Mouse (Mus musculus) small intestine, adult 2 months (tissue): ENCODE measurements around the gene Sae1. TPM values are rescaled to one million over a fixed set of nuclear protein-coding genes. Genes with fewer than 3 reads are reported as not detected.

ENCODE experiments used
- H3K27ac ChIP-seq: fragments of 200-500 bp; 2 replicates; pipeline ENCODE4 v1.5.1; 2012; ENCODE audit warnings: low read depth, low read length, control low read depth, inconsistent platforms; ENCODE audit not compliant: insufficient read depth
- H3K27me3 ChIP-seq: fragments of 200-500 bp; 2 replicates; pipeline ENCODE4 v1.6.1; 2012; ENCODE audit warnings: mild to moderate bottlenecking, moderate library complexity, low read length, inconsistent platforms; ENCODE audit not compliant: control insufficient read depth, insufficient read depth
- H3K36me3 ChIP-seq: fragments of 200-500 bp; 2 replicates; pipeline ENCODE4 v1.6.1; 2012; ENCODE audit warnings: mild to moderate bottlenecking, low read length, control low read depth, inconsistent platforms; ENCODE audit not compliant: control insufficient read depth, insufficient read depth
- H3K4me1 ChIP-seq: fragments of 200-500 bp; 2 replicates; pipeline ENCODE4 v1.6.1; 2012; ENCODE audit warnings: low read length, inconsistent platforms, mixed read lengths; ENCODE audit not compliant: control insufficient read depth, insufficient read depth, insufficient read length
- H3K4me3 ChIP-seq: fragments of 200-500 bp; 2 replicates; pipeline ENCODE4 v1.5.1; 2012; ENCODE audit warnings: low read depth, mild to moderate bottlenecking, control low read depth, inconsistent platforms, low read length, moderate library complexity
- CTCF ChIP-seq: fragments of 200-500 bp; IDR thresholded peaks from 2 replicates; pipeline ENCODE4 v1.5.1; 2012; ENCODE audit warnings: low read depth, mild to moderate bottlenecking, control low read depth, inconsistent platforms, low read length, moderate library complexity, mixed read lengths; ENCODE audit not compliant: insufficient replicate concordance, insufficient read length; ENCODE audit errors: extremely low read depth
- POLR2A ChIP-seq: fragments of 200-500 bp; IDR thresholded peaks from 2 replicates; pipeline ENCODE4 v1.6.1; 2012; ENCODE audit warnings: low read depth, mild to moderate bottlenecking, control low read depth, inconsistent platforms, low read length, moderate library complexity
- WGBS: fragments of 180-500 bp; shearing (Covaris S2); methylation state at CpG from one replicate; pipeline ENCODE4 v1.1.7; 2018; 5-methylcytosine and 5-hydroxymethylcytosine counted together
- polyA plus RNA-seq: library from polyadenylated mRNA; depleted of rRNA; stranded (reverse); fragments of >200 nt; gene quantifications from 2 replicates; pipeline ENCODE4 v1.2.3, GENCODE M21; 2012

Sae1 gene
- polyA plus RNA-seq, 1 experiment = 15.0 TPM

- H3K4me1 ChIP-seq = no peaks in the 10 kb centered on the region
- 2% methylated on average over 14 of the region's 14 CpGs for WGBS
- H3K4me3 ChIP-seq = peak overlapping the region; percentile 76
- H3K36me3 ChIP-seq = peaks cover 36% of the 10 kb centered on the region
- H3K27ac ChIP-seq = peak overlapping the region; percentile 56
- no peaks in the 10 kb centered on the region for H3K27me3 ChIP-seq
- TF ChIP-seq CTCF = no peak
- no peak for TF ChIP-seq POLR2A
Observed at GRCm38 (mm10) chr7:16285450-16286025, 102.1 kb downstream of the Sae1 start.

- peaks cover 41% of the 10 kb centered on the region for H3K36me3 ChIP-seq
- H3K27ac ChIP-seq = peak overlapping the region; percentile 56
- no peaks in the 10 kb centered on the region for H3K4me1 ChIP-seq
- peak overlapping the region; percentile 76 for H3K4me3 ChIP-seq
- no peak for TF ChIP-seq CTCF
- TF ChIP-seq POLR2A = no peak
- H3K27me3 ChIP-seq = no peaks in the 10 kb centered on the region
- 44% methylated on average over 9 of the region's 9 CpGs for WGBS
Observed at GRCm38 (mm10) chr7:16284904-16285303, 102.7 kb downstream of the Sae1 start.

- TF ChIP-seq POLR2A (no peak), CTCF (no peak)
- no peak overlapping the region for H3K4me3 ChIP-seq
- H3K27me3 ChIP-seq = no peaks in the 10 kb centered on the region
- H3K4me1 ChIP-seq = no peaks in the 10 kb centered on the region
- H3K36me3 ChIP-seq = peaks cover 43% of the 10 kb centered on the region
- 94% methylated on average over 8 of the region's 8 CpGs for WGBS
- H3K27ac ChIP-seq = no peak overlapping the region
Observed at GRCm38 (mm10) chr7:16284001-16284400, 103.6 kb downstream of the Sae1 start.

- Histone ChIP-seq H3K4me3 (no peak overlapping the region), H3K27me3 (no peaks in the 10 kb centered on the region), H3K36me3 (peaks cover 53% of the 10 kb centered on the region), H3K27ac (no peak overlapping the region), H3K4me1 (no peaks in the 10 kb centered on the region)
- 94% methylated on average over 13 of the region's 13 CpGs for WGBS
- no peak for TF ChIP-seq POLR2A
- TF ChIP-seq CTCF = no peak
Observed at GRCm38 (mm10) chr7:16282334-16282733, 105.3 kb downstream of the Sae1 start.

- TF ChIP-seq CTCF (no peak), POLR2A (no peak)
Observed at GRCm38 (mm10) chr7:16280721-16281120, 106.9 kb downstream of the Sae1 start.

GRCm38 (mm10) chr7:16274922-16275890 is 112.4 kb downstream of the Sae1 start:
- Histone ChIP-seq H3K4me3 (peak overlapping the region; percentile 38), H3K36me3 (peaks cover 31% of the 10 kb centered on the region), H3K27ac (peak overlapping the region; percentile 77), H3K4me1 (peaks cover 31% of the 10 kb centered on the region), H3K27me3 (no peaks in the 10 kb centered on the region)
- 43% methylated on average over 10 of the region's 10 CpGs for WGBS
- no peak for TF ChIP-seq CTCF
- no peak for TF ChIP-seq POLR2A

More at GRCm38 (mm10) chr7:16280721-16281120, 106.9 kb downstream of the Sae1 start:
- Histone ChIP-seq H3K27ac (no peak overlapping the region), H3K36me3 (peaks cover 62% of the 10 kb centered on the region), H3K27me3 (no peaks in the 10 kb centered on the region), H3K4me3 (no peak overlapping the region), H3K4me1 (peaks cover 7% of the 10 kb centered on the region; the same call in 1 of the 2 replicates)
- WGBS = 89% methylated on average over 11 of the region's 11 CpGs

GRCm38 (mm10) chr7:16273766-16274140 is 113.9 kb downstream of the Sae1 start:
- TF ChIP-seq POLR2A (no peak), CTCF (no peak)
- WGBS = 1% methylated on average over 18 of the region's 18 CpGs
- peak overlapping the region; percentile 71 for H3K27ac ChIP-seq
- H3K4me3 ChIP-seq = peak overlapping the region; percentile 93
- peaks cover 25% of the 10 kb centered on the region for H3K36me3 ChIP-seq
- no peaks in the 10 kb centered on the region for H3K27me3 ChIP-seq
- H3K4me1 ChIP-seq = peaks cover 31% of the 10 kb centered on the region
